Mouse (Mus musculus) embryonic facial prominence, embryonic 10.5 days (tissue): ENCODE results near the gene Rapgef4. TPM values are rescaled to one million over a fixed set of nuclear protein-coding genes. Genes with fewer than 3 reads are reported as not detected.
A peak's percentile ranks its signal among the peaks of the same experiment; 100 is the strongest.

Experiments
- DNase-seq: peaks from one replicate; pipeline ENCODE4 v3.0.0-alpha.2; 2017; ENCODE audit warnings: low spot score
- H3K27ac ChIP-seq: fragments of 300-500 bp; sonication (generic); replicated peaks from 2 replicates; pipeline ENCODE4 v1.5.1; 2016; ENCODE audit warnings: mild to moderate bottlenecking
- H3K27me3 ChIP-seq: fragments of 300-500 bp; sonication (generic); replicated peaks from 2 replicates; pipeline ENCODE4 v1.6.1; 2016; ENCODE audit warnings: low read depth, mild to moderate bottlenecking; ENCODE audit not compliant: poor library complexity, severe bottlenecking
- H3K36me3 ChIP-seq: fragments of 300-500 bp; sonication (generic); replicated peaks from 2 replicates; pipeline ENCODE4 v1.6.1; 2016; ENCODE audit warnings: mild to moderate bottlenecking, moderate library complexity
- H3K4me1 ChIP-seq: fragments of 300-500 bp; sonication (generic); 2 replicates; pipeline ENCODE4 v1.6.1; 2016
- H3K4me3 ChIP-seq: fragments of 300-500 bp; sonication (generic); 2 replicates; pipeline ENCODE4 v1.5.1; 2016; ENCODE audit warnings: mild to moderate bottlenecking, moderate library complexity
- H3K9me3 ChIP-seq: fragments of 300-500 bp; sonication (generic); 2 replicates; pipeline ENCODE4 v1.6.1; 2016; ENCODE audit warnings: mild to moderate bottlenecking
- WGBS: fragments of 180-500 bp; shearing (Covaris S2); methylation state at CpG from one replicate; pipeline ENCODE4 v1.1.7; 2016; 5-methylcytosine and 5-hydroxymethylcytosine counted together
- polyA plus RNA-seq: library from polyadenylated mRNA; unstranded; fragments of >200 nt; fragmentation: Nextera tagmentation; extraction: Ambion mirVana; gene quantifications from 2 replicates; pipeline ENCODE4 v1.2.1, GENCODE M21; 2016

The Rapgef4 gene
- polyA plus RNA-seq, 1 experiment from 2014 or later, result 2.9 TPM

DNA sequence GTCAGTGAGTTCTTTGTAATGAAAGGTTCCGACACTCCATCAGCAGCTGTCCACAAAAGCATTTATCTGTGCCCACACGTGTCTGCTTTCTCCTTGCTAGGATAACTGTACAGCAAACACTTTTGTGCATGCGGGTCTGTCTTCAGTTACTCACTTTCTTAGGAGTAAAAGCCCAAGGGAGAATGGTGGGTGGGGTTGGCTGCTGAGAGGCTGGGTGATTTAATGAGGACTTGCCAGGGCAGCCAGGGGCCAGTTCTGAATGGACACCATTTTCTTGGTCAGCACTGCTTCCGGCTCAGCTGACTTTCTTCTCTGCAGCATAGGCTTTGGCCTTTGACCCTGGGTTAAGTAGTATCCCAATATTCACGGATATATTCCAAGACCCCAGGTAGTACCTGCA lies 242.4 kb downstream of the Rapgef4 start:
- Histone ChIP-seq H3K4me1 (peaks cover 8% of the 10 kb centered on the region; the same call in 1 of the 2 replicates), H3K27ac (no peak overlapping the region), H3K4me3 (no peak overlapping the region), H3K9me3 (no peaks in the 10 kb centered on the region), H3K36me3 (no peaks in the 10 kb centered on the region), H3K27me3 (no peaks in the 10 kb centered on the region)
- DNase-seq, result no peak
- 59% methylated on average over 5 of the region's 5 CpGs for WGBS

DNA sequence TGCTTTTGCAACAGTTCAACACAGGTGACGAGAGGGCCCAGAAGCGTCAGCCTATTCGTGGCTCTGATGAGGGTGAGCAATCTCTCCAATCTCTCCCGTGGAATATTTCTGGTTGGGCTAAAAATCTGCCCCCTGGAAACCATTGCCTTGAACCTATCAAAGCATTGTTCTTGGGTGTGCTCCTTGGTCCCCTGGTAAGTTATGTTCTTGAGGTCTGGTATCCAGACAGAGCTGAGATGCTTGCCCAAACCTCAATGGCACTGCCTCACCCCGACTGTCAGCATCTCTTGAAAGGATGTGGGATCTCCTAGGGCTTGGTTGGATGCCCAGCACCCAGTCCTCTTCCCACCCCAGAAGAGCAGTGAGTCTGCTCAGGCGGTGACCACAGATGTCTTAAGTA lies 245.0 kb downstream of the Rapgef4 start:
- H3K4me3 ChIP-seq, result no peak overlapping the region
- H3K9me3 ChIP-seq, result no peaks in the 10 kb centered on the region
- DNase-seq, result no peak
- WGBS, result 90% methylated on average over 6 of the region's 6 CpGs
- no peak overlapping the region for H3K27ac ChIP-seq
- no peaks in the 10 kb centered on the region for H3K36me3 ChIP-seq
- H3K4me1 ChIP-seq, result peaks cover 8% of the 10 kb centered on the region; the same call in 1 of the 2 replicates
- no peaks in the 10 kb centered on the region for H3K27me3 ChIP-seq

- H3K4me3 ChIP-seq, result no peak overlapping the region
- no peaks in the 10 kb centered on the region for H3K9me3 ChIP-seq
- peaks cover 8% of the 10 kb centered on the region; the same call in 1 of the 2 replicates for H3K4me1 ChIP-seq
- no peak for DNase-seq
- H3K27ac ChIP-seq, result no peak overlapping the region
- H3K27me3 ChIP-seq, result no peaks in the 10 kb centered on the region
- no peaks in the 10 kb centered on the region for H3K36me3 ChIP-seq
- 94% methylated on average over 6 of the region's 6 CpGs for WGBS
Measured at GRCm38 (mm10) chr2:72227416-72227815, 246.4 kb downstream of the Rapgef4 start.

- DNase-seq, result no peak
- H3K27ac ChIP-seq, result no peak overlapping the region
- H3K27me3 ChIP-seq, result 0 out of 2 replicates have a peak, but pooled peaks cover 4% of the 10 kb centered on the region
- whole genome bisulfite sequencing, result 88% methylated on average over 14 of the region's 14 CpGs
- H3K36me3 ChIP-seq, result no peaks in the 10 kb centered on the region
- no peaks in the 10 kb centered on the region for H3K9me3 ChIP-seq
- H3K4me3 ChIP-seq, result no peak overlapping the region
- H3K4me1 ChIP-seq, result no peaks in the 10 kb centered on the region
Measured at GRCm38 (mm10) chr2:72228881-72229280, 247.8 kb downstream of the Rapgef4 start.

DNA sequence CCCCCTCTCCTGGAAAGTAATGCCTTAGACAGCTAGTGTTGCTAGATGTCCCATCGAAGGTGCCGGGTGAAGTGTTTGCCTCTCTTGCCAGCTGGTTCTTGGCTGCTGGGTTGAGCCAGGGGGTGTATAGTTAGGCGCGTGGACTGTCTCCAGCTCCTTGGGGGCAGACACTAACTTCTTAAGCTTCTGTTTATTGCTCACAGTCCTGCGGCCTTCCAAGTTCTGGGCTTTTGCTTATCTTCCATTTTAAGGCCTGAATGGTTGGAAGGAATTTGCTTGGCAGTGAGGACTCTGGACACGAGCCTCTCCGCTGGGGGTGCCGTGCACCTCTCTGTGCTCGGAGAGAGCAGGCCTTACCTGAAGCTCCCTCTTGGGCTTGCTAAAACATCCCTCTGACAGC lies 249.5 kb downstream of the Rapgef4 start:
- Histone ChIP-seq H3K27ac (no peak overlapping the region), H3K4me1 (no peaks in the 10 kb centered on the region; the same call in 1 of the 2 replicates), H3K36me3 (no peaks in the 10 kb centered on the region), H3K9me3 (no peaks in the 10 kb centered on the region), H3K4me3 (no peak overlapping the region), H3K27me3 (0 out of 2 replicates have a peak, but pooled peaks cover 5% of the 10 kb centered on the region)
- DNase-seq, result no peak
- WGBS, result 88% methylated on average over 9 of the region's 9 CpGs

- WGBS, result 91% methylated on average over 11 of the region's 11 CpGs
- DNase-seq, result no peak
- Histone ChIP-seq H3K4me1 (no peaks in the 10 kb centered on the region; the same call in 1 of the 2 replicates), H3K9me3 (no peaks in the 10 kb centered on the region), H3K27me3 (0 out of 2 replicates have a peak, but pooled peaks cover 5% of the 10 kb centered on the region), H3K27ac (no peak overlapping the region), H3K4me3 (no peak overlapping the region), H3K36me3 (no peaks in the 10 kb centered on the region)
Measured at GRCm38 (mm10) chr2:72234085-72234484, 253.0 kb downstream of the Rapgef4 start.

DNA sequence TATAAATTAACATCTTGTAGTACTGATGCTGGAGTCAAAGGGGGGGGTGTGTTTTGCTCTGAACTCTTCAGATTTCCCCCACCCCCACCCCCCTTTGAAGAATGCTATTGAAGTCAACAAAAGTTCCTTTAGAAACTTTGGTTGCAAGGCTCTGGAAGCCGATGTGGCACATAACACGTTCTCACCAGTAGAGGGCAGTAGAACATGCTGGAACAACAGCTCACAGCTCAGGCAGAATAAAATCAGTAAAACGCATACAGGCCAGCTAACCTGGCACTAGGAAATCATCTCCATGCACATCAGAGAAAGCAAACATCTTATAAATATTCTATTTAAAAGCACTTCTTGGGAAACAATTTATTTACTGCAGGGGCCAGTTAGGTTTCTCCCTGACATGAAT lies 253.9 kb downstream of the Rapgef4 start:
- 2% methylated on average over 3 of the region's 3 CpGs for WGBS
- H3K4me3 ChIP-seq, result no peak overlapping the region

GRCm38 (mm10) chr2:72235361-72235901 lies 254.4 kb downstream of the Rapgef4 start:
- Histone ChIP-seq H3K27me3 (0 out of 2 replicates have a peak, but pooled peaks cover 5% of the 10 kb centered on the region), H3K4me1 (peaks cover 10% of the 10 kb centered on the region), H3K9me3 (no peaks in the 10 kb centered on the region), H3K36me3 (no peaks in the 10 kb centered on the region), H3K27ac (0 out of 2 replicates have a peak overlapping the region, but pooled peaks have one; percentile 24), H3K4me3 (no peak overlapping the region)
- DNase-seq, result no peak
- WGBS, result 65% methylated on average over 12 of the region's 12 CpGs

More for the DNA sequence above, 253.9 kb downstream of the Rapgef4 start:
- Histone ChIP-seq H3K27me3 (0 out of 2 replicates have a peak, but pooled peaks cover 5% of the 10 kb centered on the region), H3K36me3 (no peaks in the 10 kb centered on the region), H3K9me3 (no peaks in the 10 kb centered on the region), H3K27ac (no peak overlapping the region), H3K4me1 (peaks cover 5% of the 10 kb centered on the region)
- DNase-seq, result peak; percentile 71

DNA sequence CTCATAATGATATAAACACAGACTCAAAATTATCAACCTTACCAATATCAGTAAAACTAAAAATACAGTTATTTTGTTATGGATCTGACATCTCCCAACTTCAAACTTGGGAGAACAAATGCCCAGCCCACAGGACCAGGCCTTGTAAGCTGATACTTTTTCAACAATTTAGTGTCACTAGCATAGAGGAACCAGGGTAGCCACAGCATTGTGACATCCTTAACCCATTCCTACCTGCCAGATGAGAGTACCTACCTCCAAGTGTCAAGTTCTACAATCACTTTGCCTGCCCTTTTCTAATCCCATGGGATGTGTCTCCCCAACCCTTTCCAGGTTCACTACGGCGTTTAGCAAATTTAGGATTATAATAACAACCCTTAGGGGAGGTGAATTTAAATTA lies 257.4 kb downstream of the Rapgef4 start:
- peaks cover 33% of the 10 kb centered on the region for H3K4me1 ChIP-seq
- 67% methylated on average over 2 of the region's 2 CpGs for WGBS
- no peak for DNase-seq

DNA sequence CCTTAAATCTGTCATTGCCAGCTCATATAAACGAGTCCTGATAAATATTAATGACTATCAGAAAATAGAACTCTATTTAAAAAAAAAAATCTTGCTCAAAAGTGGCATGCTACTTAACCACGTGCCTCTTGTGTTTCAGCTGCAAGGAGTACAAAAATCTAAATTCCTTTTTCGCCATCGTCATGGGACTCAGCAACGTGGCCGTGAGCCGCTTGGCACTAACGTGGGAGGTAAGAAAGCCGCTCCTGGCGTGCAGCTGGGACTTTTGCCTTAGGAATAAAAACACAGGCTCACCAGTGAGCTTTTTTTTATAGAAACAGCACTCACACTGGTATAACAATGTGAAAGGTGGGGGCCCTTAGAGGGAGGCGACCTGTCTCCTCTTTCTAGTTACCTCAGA lies 257.9 kb downstream of the Rapgef4 start:
- no peaks in the 10 kb centered on the region for H3K9me3 ChIP-seq
- WGBS, result 82% methylated on average over 11 of the region's 11 CpGs
- H3K27me3 ChIP-seq, result 0 out of 2 replicates have a peak, but pooled peaks cover under 1% of the 10 kb centered on the region
- H3K36me3 ChIP-seq, result no peaks in the 10 kb centered on the region
- no peak overlapping the region for H3K4me3 ChIP-seq
- peaks cover 34% of the 10 kb centered on the region for H3K4me1 ChIP-seq
- no peak for DNase-seq
- H3K27ac ChIP-seq, result no peak overlapping the region

More for the DNA sequence above, 257.4 kb downstream of the Rapgef4 start:
- Histone ChIP-seq H3K27me3 (0 out of 2 replicates have a peak, but pooled peaks cover 5% of the 10 kb centered on the region), H3K4me3 (no peak overlapping the region), H3K9me3 (no peaks in the 10 kb centered on the region), H3K36me3 (no peaks in the 10 kb centered on the region), H3K27ac (no peak overlapping the region)

DNA sequence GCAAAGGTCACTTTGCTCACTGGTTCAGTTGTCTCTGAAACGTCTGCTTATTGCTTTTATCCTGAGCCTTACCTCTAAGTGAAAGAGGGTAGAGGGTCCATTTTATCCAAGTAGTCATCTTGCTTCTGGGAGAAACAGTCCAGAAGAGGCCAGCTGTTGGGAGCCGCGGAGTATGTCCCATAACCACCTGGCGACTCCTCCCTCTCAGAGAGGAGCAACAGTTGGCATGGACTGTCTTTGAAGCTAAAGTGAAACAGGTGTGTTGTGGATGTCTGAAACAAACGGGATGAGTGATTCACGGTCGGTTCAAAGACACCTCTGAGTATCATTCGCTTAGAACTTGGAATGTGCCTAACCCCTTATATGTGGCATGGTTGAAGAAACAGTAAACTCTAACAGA lies 258.4 kb downstream of the Rapgef4 start:
- WGBS, result 89% methylated on average over 8 of the region's 8 CpGs

GRCm38 (mm10) chr2:72239993-72240392 lies 259.0 kb downstream of the Rapgef4 start:
- H3K4me3 ChIP-seq, result no peak overlapping the region
- H3K9me3 ChIP-seq, result no peaks in the 10 kb centered on the region
- H3K27me3 ChIP-seq, result no peaks in the 10 kb centered on the region
- peak overlapping the region; percentile 51; the same call in 1 of the 2 replicates for H3K27ac ChIP-seq
- H3K36me3 ChIP-seq, result no peaks in the 10 kb centered on the region
- DNase-seq, result peak; percentile 16
- peaks cover 34% of the 10 kb centered on the region for H3K4me1 ChIP-seq
- WGBS, result 50% methylated on average over 7 of the region's 7 CpGs

More for the DNA sequence above, 258.4 kb downstream of the Rapgef4 start:
- H3K36me3 ChIP-seq, result no peaks in the 10 kb centered on the region
- DNase-seq, result no peak
- H3K27me3 ChIP-seq, result no peaks in the 10 kb centered on the region
- H3K27ac ChIP-seq, result no peak overlapping the region
- H3K4me1 ChIP-seq, result peaks cover 34% of the 10 kb centered on the region
- H3K4me3 ChIP-seq, result no peak overlapping the region
- H3K9me3 ChIP-seq, result no peaks in the 10 kb centered on the region

DNA sequence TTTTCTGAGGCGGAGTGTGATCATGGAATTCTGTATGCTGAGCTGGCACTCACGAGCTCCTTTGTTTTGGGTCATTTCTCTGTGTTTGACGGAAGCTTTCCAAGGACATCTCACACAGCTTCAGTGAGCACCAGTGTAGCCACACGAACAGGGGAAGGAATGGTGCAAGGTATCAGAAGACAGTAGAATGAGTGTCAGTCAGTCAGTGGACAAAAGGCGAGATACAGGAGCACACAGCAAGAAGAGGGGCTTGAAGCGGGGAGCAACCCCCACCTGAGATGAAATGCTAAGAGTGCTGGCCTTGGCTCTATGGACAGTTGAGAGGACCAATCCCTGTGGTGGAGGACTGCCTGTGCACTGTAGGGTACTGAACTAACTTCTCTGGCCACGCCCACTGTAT lies 259.7 kb downstream of the Rapgef4 start:
- Histone ChIP-seq H3K4me1 (peaks cover 34% of the 10 kb centered on the region), H3K27me3 (no peaks in the 10 kb centered on the region), H3K4me3 (no peak overlapping the region), H3K27ac (0 out of 2 replicates have a peak overlapping the region, but pooled peaks have one; percentile 51), H3K36me3 (no peaks in the 10 kb centered on the region), H3K9me3 (no peaks in the 10 kb centered on the region)
- no peak for DNase-seq
- WGBS, result 82% methylated on average over 7 of the region's 7 CpGs
